Mouse (Mus musculus): Measurements from ENCODE around the gene Pym1. TPM values are rescaled to one million over a fixed set of nuclear protein-coding genes. Genes with fewer than 3 reads are reported as not detected.

Pym1 gene
- total and polyA plus RNA-seq, 2 experiments from 2014 or later, result 16.5 to 37.1 TPM

DNA sequence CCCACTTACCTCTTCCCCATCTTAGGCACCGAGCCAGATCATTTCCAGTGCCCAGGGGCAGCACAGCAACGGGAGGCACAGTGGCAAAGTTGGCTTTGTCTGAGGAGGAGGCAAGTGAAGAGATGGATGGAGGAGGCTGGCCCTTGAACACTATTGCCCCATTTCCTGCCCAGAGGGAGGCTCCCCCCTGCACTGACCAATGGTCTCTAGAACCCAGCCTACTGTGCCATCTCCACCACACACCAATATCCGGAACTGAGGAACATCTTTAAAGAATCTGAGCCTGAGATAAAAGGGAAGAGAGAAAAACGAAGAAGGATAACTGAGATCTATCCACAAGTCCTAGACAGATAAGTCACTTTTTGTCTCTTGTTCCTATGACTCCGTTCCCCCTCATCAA lies 19.6 kb upstream of the Pym1 start:
- Histone ChIP-seq H3K4me2 (ENCODE audit: low read depth, low read length) (no peak overlapping the region), H3K9me3 (replicated peaks; ENCODE audit: control insufficient read depth, low read length) (no peaks in the 10 kb centered on the region), H3K4me3 (ENCODE audit: low read depth, low read length) (no peak overlapping the region), H3K4me1 (ENCODE audit: control insufficient read depth, insufficient read depth) (no peaks in the 10 kb centered on the region), H3K9ac (replicated peaks; ENCODE audit: low read depth, low read length) (no peak overlapping the region), H3K27ac (ENCODE audit: low read depth) (no peak overlapping the region), H3K27me3 (ENCODE audit: control insufficient read depth, insufficient read depth, low read length) (no peaks in the 10 kb centered on the region), H3K36me3 (replicated peaks; ENCODE audit: control insufficient read depth, insufficient read depth, low read length) (peaks cover 23% of the 10 kb centered on the region)
- no peak for DNase-seq (ENCODE audit: low spot score)
- no peak for ATAC-seq (ENCODE audit: insufficient read depth, low read depth)
- WGBS, result 73% methylated on average over 5 of the region's 5 CpGs
- no peak for TF ChIP-seq CTCF (IDR thresholded peaks at IDR 0.05; ENCODE audit: low read depth)
- no peak for TF ChIP-seq EP300 (IDR thresholded peaks at IDR 0.05; ENCODE audit: low read depth)

DNA sequence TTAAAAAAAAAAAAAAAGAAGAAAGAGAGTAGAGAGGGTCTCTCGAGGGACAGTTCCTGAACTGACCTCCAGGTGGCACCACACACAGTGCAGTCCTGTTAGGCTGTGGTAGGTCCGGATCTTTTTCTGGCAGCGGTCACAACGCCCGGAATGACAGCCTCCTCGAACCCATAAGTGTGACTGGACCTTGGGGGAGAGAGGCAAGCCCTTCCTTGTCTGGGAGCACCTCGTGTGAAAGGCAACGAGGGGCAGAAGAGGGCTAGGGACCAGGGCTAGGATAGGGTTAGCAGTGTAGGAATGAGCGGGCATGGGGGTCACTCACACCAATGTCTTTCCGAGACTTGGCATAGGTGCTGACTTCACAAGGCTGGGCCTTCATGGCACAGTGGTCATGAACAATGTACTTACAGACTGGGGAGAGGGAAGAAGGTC lies 16.7 kb upstream of the Pym1 start:
- no peaks in the 10 kb centered on the region for H3K27me3 ChIP-seq (ENCODE audit: control insufficient read depth, insufficient read depth, low read length)
- ATAC-seq (ENCODE audit: insufficient read depth, low read depth) (peak; percentile 55; the same call in 1 of the 2 replicates), DNase-seq (ENCODE audit: low spot score) (peak; percentile 59)
- no peaks in the 10 kb centered on the region for H3K9me3 ChIP-seq (replicated peaks; ENCODE audit: control insufficient read depth, low read length)
- H3K27ac ChIP-seq (ENCODE audit: low read depth), result no peak overlapping the region
- peak overlapping the region; percentile 20; the same call in 1 of the 2 replicates for H3K4me2 ChIP-seq (ENCODE audit: low read depth, low read length)
- H3K4me1 ChIP-seq (ENCODE audit: control insufficient read depth, insufficient read depth), result no peaks in the 10 kb centered on the region
- 17% methylated on average over 10 of the region's 10 CpGs for WGBS
- TF ChIP-seq EP300 (IDR thresholded peaks at IDR 0.05; ENCODE audit: low read depth) (no peak), CTCF (IDR thresholded peaks at IDR 0.05; ENCODE audit: low read depth) (peak; percentile 84)
- H3K36me3 ChIP-seq (replicated peaks; ENCODE audit: control insufficient read depth, insufficient read depth, low read length), result peaks cover 37% of the 10 kb centered on the region
- H3K9ac ChIP-seq (replicated peaks; ENCODE audit: low read depth, low read length), result no peak overlapping the region; the same call in 1 of the 2 replicates
- no peak overlapping the region for H3K4me3 ChIP-seq (ENCODE audit: low read depth, low read length)

DNA sequence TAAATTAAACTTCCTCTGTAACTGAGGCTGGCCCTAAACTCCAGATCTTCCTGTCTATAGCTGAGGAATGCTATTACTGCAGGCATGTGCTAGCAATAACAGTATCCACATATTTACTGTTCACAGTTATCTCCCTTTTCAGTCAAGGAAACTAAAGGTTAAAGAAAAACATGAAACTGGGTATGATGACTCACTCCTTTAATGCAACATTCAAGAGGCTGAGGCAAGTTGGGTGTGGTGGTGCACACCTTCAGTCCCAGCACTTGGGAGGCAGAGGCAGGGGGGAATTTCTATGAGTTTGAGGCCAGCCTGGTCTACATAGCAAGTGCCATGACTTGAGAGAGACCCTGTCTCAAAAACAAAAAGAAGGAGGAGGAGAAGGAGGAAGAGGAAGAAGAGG lies 15.7 kb upstream of the Pym1 start:
- TF ChIP-seq EP300 (IDR thresholded peaks at IDR 0.05; ENCODE audit: low read depth) (no peak), CTCF (IDR thresholded peaks at IDR 0.05; ENCODE audit: low read depth) (no peak)
- no peak overlapping the region for H3K9ac ChIP-seq (replicated peaks; ENCODE audit: low read depth, low read length)
- no peak for DNase-seq (ENCODE audit: low spot score)
- no peaks in the 10 kb centered on the region for H3K9me3 ChIP-seq (replicated peaks; ENCODE audit: control insufficient read depth, low read length)
- ATAC-seq (ENCODE audit: insufficient read depth, low read depth), result no peak
- no peaks in the 10 kb centered on the region for H3K4me1 ChIP-seq (ENCODE audit: control insufficient read depth, insufficient read depth)
- no peak overlapping the region for H3K27ac ChIP-seq (ENCODE audit: low read depth)
- peaks cover 40% of the 10 kb centered on the region for H3K36me3 ChIP-seq (replicated peaks; ENCODE audit: control insufficient read depth, insufficient read depth, low read length)
- H3K27me3 ChIP-seq (ENCODE audit: control insufficient read depth, insufficient read depth, low read length), result no peaks in the 10 kb centered on the region
- H3K4me2 ChIP-seq (ENCODE audit: low read depth, low read length), result no peak overlapping the region
- H3K4me3 ChIP-seq (ENCODE audit: low read depth, low read length), result no peak overlapping the region

DNA sequence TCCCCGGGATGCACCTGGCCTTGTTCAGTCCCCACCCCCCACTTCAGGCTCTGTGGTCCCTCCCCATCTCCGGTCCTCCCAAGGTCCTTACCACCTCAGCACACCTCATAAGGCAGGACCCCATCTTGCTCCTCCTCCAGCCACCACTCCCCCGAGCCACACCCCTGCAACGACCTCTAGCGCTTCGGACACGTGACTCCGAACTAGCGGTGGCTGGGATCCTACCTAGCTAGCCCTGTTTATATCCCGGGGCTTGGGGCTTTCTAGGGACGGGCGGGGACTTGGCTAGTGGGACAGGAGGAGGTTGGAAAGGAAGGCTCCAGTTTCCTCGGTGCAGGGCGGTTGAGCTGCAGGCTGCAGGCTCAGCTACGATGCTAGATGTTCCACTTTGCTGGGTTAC lies 10.3 kb upstream of the Pym1 start:
- 6% methylated on average over 15 of the region's 15 CpGs for WGBS
- DNase-seq (ENCODE audit: low spot score) (no peak), ATAC-seq (ENCODE audit: insufficient read depth, low read depth) (peak; percentile 36; the same call in 1 of the 2 replicates)
- Histone ChIP-seq H3K4me3 (ENCODE audit: low read depth, low read length) (no peak overlapping the region), H3K27ac (ENCODE audit: low read depth) (no peak overlapping the region), H3K9me3 (replicated peaks; ENCODE audit: control insufficient read depth, low read length) (no peaks in the 10 kb centered on the region), H3K4me2 (ENCODE audit: low read depth, low read length) (peak overlapping the region; percentile 51; the same call in 1 of the 2 replicates), H3K27me3 (ENCODE audit: control insufficient read depth, insufficient read depth, low read length) (no peaks in the 10 kb centered on the region), H3K4me1 (ENCODE audit: control insufficient read depth, insufficient read depth) (peaks cover 4% of the 10 kb centered on the region; the same call in 1 of the 2 replicates), H3K36me3 (replicated peaks; ENCODE audit: control insufficient read depth, insufficient read depth, low read length) (peaks cover 21% of the 10 kb centered on the region; the same call in 1 of the 2 replicates), H3K9ac (replicated peaks; ENCODE audit: low read depth, low read length) (no peak overlapping the region)
- TF ChIP-seq EP300 (IDR thresholded peaks at IDR 0.05; ENCODE audit: low read depth), result no peak
- no peak for TF ChIP-seq CTCF (IDR thresholded peaks at IDR 0.05; ENCODE audit: low read depth)

DNA sequence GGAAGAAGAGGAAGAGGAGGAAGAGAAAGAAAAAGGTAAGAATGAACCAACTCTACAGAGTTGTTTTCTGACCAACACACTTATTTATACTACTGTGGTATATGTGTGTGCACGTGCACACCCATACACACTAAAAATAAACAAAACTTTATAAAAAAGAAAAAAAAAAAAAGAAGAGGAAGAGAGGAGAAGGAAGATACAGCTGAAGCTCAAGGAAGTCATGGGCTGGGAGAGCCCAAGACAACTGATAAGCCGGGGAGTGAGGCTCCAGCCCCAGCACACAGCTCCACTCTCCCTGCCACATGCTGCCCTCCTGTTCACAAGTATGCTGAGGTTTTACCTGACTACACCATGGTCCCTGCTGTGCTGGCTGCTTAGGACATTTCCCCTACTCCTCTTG lies 7.4 kb upstream of the Pym1 start:
- DNase-seq (ENCODE audit: low spot score), result no peak
- Histone ChIP-seq H3K4me1 (ENCODE audit: control insufficient read depth, insufficient read depth) (peaks cover 21% of the 10 kb centered on the region), H3K27me3 (ENCODE audit: control insufficient read depth, insufficient read depth, low read length) (no peaks in the 10 kb centered on the region), H3K9me3 (replicated peaks; ENCODE audit: control insufficient read depth, low read length) (no peaks in the 10 kb centered on the region), H3K36me3 (replicated peaks; ENCODE audit: control insufficient read depth, insufficient read depth, low read length) (0 out of 2 replicates have a peak, but pooled peaks cover 8% of the 10 kb centered on the region), H3K9ac (replicated peaks; ENCODE audit: low read depth, low read length) (no peak overlapping the region), H3K4me2 (ENCODE audit: low read depth, low read length) (no peak overlapping the region), H3K4me3 (ENCODE audit: low read depth, low read length) (no peak overlapping the region), H3K27ac (ENCODE audit: low read depth) (no peak overlapping the region)
- TF ChIP-seq EP300 (IDR thresholded peaks at IDR 0.05; ENCODE audit: low read depth) (no peak), CTCF (IDR thresholded peaks at IDR 0.05; ENCODE audit: low read depth) (no peak)
- 40% methylated on average over 2 of the region's 2 CpGs for WGBS
- ATAC-seq (ENCODE audit: insufficient read depth, low read depth), result no peak

DNA sequence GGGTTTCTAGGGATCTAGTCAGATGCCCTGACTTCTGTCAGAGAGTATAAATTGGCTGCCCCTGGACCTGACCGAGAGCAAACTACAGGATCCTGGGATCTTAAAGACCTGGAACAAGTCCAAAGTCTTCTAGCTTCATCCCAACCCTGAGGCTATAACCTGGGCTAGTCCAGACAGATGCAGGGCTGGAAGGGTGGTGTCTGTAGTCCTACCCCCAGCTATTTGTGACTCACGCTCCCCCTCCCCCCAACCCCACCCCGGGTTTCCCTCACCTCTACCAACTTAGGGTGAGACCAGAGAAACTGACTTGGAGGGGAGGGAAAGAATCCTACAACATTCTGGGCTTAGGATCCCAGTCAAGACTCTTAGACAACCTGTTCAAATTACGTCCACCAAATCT lies 5.1 kb upstream of the Pym1 start:
- Histone ChIP-seq H3K4me2 (ENCODE audit: low read depth, low read length) (peak overlapping the region; percentile 88), H3K36me3 (replicated peaks; ENCODE audit: control insufficient read depth, insufficient read depth, low read length) (no peaks in the 10 kb centered on the region), H3K4me3 (ENCODE audit: low read depth, low read length) (peak overlapping the region; percentile 68), H3K9me3 (replicated peaks; ENCODE audit: control insufficient read depth, low read length) (no peaks in the 10 kb centered on the region), H3K27ac (ENCODE audit: low read depth) (no peak overlapping the region), H3K4me1 (ENCODE audit: control insufficient read depth, insufficient read depth) (peaks cover 22% of the 10 kb centered on the region), H3K27me3 (ENCODE audit: control insufficient read depth, insufficient read depth, low read length) (no peaks in the 10 kb centered on the region), H3K9ac (replicated peaks; ENCODE audit: low read depth, low read length) (peak overlapping the region; percentile 71)
- DNase-seq (ENCODE audit: low spot score), result no peak
- no peak for ATAC-seq (ENCODE audit: insufficient read depth, low read depth)
- 21% methylated on average over 4 of the region's 4 CpGs for WGBS
- TF ChIP-seq CTCF (IDR thresholded peaks at IDR 0.05; ENCODE audit: low read depth), result no peak
- TF ChIP-seq EP300 (IDR thresholded peaks at IDR 0.05; ENCODE audit: low read depth), result no peak
